Mouse (Mus musculus): ENCODE results near the gene Dpysl4. TPM values are rescaled to one million over a fixed set of nuclear protein-coding genes. Genes with fewer than 3 reads are reported as not detected.
A peak's percentile ranks its signal among the peaks of the same experiment; 100 is the strongest.

Gene Dpysl4
- polyA plus RNA-seq, 1 experiment: 0.78 TPM

GRCm38 (mm10) chr7:139094761-139095160, 9.0 kb downstream of the Dpysl4 start:
- DNase-seq (ENCODE audit: low read depth, low spot score): no peak
- WGBS: 71% methylated on average over 6 of the region's 6 CpGs

GRCm38 (mm10) chr7:139095282-139095681, 9.5 kb downstream of the Dpysl4 start:
- DNase-seq (ENCODE audit: low read depth, low spot score): no peak
- 77% methylated on average over 7 of the region's 7 CpGs for WGBS

GRCm38 (mm10) chr7:139096399-139096798, 10.6 kb downstream of the Dpysl4 start:
- 89% methylated on average over 6 of the region's 6 CpGs for WGBS
- DNase-seq (ENCODE audit: low read depth, low spot score): no peak

- 77% methylated on average over 12 of the region's 12 CpGs for whole genome bisulfite sequencing
- no peak for DNase-seq (ENCODE audit: low read depth, low spot score)
These were observed 14.8 kb downstream of the Dpysl4 start for GRCm38 (mm10) chr7:139100531-139101095.

GRCm38 (mm10) chr7:139101286-139101804, 15.5 kb downstream of the Dpysl4 start:
- WGBS: 72% methylated on average over 10 of the region's 10 CpGs
- no peak for DNase-seq (ENCODE audit: low read depth, low spot score)

GRCm38 (mm10) chr7:139101826-139102225, 16.0 kb downstream of the Dpysl4 start:
- DNase-seq (ENCODE audit: low read depth, low spot score): no peak
- WGBS: 83% methylated on average over 3 of the region's 3 CpGs

GRCm38 (mm10) chr7:139103960-139104381, 18.2 kb downstream of the Dpysl4 start:
- DNase-seq (ENCODE audit: low read depth, low spot score): no peak
- 59% methylated on average over 10 of the region's 10 CpGs for WGBS

GRCm38 (mm10) chr7:139105076-139105475, 19.3 kb downstream of the Dpysl4 start:
- 73% methylated on average over 5 of the region's 5 CpGs for WGBS
- DNase-seq (ENCODE audit: low read depth, low spot score): no peak

GRCm38 (mm10) chr7:139105705-139106104, 19.9 kb downstream of the Dpysl4 start:
- no peak for DNase-seq (ENCODE audit: low read depth, low spot score)
- 83% methylated on average over 7 of the region's 7 CpGs for WGBS

GRCm38 (mm10) chr7:139107908-139108650, 22.3 kb downstream of the Dpysl4 start:
- no peak for DNase-seq (ENCODE audit: low read depth, low spot score)
- 76% methylated on average over 9 of the region's 9 CpGs for WGBS

GRCm38 (mm10) chr7:139119152-139119774, 33.5 kb downstream of the Dpysl4 start:
- peak; percentile 38 for DNase-seq (ENCODE audit: low read depth, low spot score)
- WGBS: 34% methylated on average over 13 of the region's 13 CpGs

GRCm38 (mm10) chr7:139119775-139120153, 34.0 kb downstream of the Dpysl4 start:
- no peak for DNase-seq (ENCODE audit: low read depth, low spot score)
- 37% methylated on average over 2 of the region's 2 CpGs for WGBS

- peak; percentile 13 for DNase-seq (ENCODE audit: low read depth, low spot score)
- 31% methylated on average over 4 of the region's 4 CpGs for WGBS
These were observed 40.1 kb downstream of the Dpysl4 start for GRCm38 (mm10) chr7:139125881-139126280.

GRCm38 (mm10) chr7:139126549-139126948, 40.7 kb downstream of the Dpysl4 start:
- 61% methylated on average over 7 of the region's 7 CpGs for WGBS
- no peak for DNase-seq (ENCODE audit: low read depth, low spot score)

- WGBS: 77% methylated on average over 4 of the region's 4 CpGs
- DNase-seq (ENCODE audit: low read depth, low spot score): no peak
These were observed 43.2 kb downstream of the Dpysl4 start for GRCm38 (mm10) chr7:139128994-139129393.

GRCm38 (mm10) chr7:139130361-139130760, 44.6 kb downstream of the Dpysl4 start:
- 19% methylated on average over 6 of the region's 6 CpGs for WGBS
- no peak for DNase-seq (ENCODE audit: low read depth, low spot score)

- no peak for DNase-seq (ENCODE audit: low read depth, low spot score)
- 55% methylated on average over 8 of the region's 8 CpGs for WGBS
These were observed 45.7 kb downstream of the Dpysl4 start for GRCm38 (mm10) chr7:139131538-139131937.

- WGBS: 51% methylated on average over 3 of the region's 3 CpGs
- no peak for DNase-seq (ENCODE audit: low read depth, low spot score)
These were observed 47.6 kb downstream of the Dpysl4 start for GRCm38 (mm10) chr7:139133446-139133845.

- DNase-seq (ENCODE audit: low read depth, low spot score): no peak
- WGBS: 76% methylated on average over 5 of the region's 5 CpGs
These were observed 49.4 kb downstream of the Dpysl4 start for GRCm38 (mm10) chr7:139135236-139135635.

GRCm38 (mm10) chr7:139136906-139137491, 51.2 kb downstream of the Dpysl4 start:
- no peak for DNase-seq (ENCODE audit: low read depth, low spot score)
- WGBS: 75% methylated on average over 5 of the region's 5 CpGs

Measured in large intestine, adult 2 months (tissue).